Mouse (Mus musculus) adrenal gland, postnatal 4 days (tissue): ENCODE measurements at regions not wholly inside any gene's neighbourhood (a gene's known extent, or its start where the extent isn't known, plus 50 kb on each side); places are given as distances from the start of the nearest gene placed in this dataset.

ENCODE experiments used
- DNase-seq, 2 experiments: peaks; one replicate each; pipeline ENCODE4 v3.0.0; 2021 to 2022; ENCODE audit warnings: low spot score in 2 of 2, mixed read lengths in 2 of 2

DNA sequence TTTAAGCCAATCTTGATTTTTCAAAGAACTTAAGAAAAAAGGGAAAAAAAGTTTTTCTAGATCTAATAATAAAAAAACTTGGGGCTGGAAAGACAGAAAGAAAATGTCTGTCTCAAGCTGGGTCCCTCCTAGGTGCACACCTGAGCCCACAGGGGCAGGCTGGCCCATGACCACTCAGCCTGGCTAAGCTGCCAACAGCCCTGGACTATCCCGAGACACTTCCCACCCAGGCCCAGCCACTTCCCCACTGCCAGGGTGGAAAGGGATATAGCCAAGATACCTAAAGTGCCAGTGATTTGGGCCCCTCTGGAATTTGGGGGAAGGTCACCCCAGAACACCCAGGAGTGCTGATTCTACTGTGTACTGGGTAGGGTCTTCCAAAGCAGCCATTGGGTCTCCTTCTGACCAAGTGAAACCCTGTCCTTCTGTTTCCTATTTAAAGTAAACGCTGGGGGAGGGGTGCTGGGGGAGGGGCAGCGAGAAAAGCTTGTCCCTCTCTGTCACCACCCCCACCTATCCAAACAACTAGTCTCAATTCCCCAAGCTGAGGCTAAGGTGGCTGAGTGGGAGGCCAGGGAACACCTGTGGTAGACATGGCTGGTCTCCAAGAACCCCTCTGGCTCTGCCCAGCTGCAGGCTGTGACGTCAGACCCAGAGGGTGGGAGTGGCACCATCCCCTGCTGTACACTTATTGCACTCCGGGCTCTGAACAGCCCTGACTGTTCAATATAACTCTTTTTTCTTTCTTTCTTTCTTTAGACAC is 62.6 kb downstream of the Mcfd2 start:
- DNase-seq: no peak

DNA sequence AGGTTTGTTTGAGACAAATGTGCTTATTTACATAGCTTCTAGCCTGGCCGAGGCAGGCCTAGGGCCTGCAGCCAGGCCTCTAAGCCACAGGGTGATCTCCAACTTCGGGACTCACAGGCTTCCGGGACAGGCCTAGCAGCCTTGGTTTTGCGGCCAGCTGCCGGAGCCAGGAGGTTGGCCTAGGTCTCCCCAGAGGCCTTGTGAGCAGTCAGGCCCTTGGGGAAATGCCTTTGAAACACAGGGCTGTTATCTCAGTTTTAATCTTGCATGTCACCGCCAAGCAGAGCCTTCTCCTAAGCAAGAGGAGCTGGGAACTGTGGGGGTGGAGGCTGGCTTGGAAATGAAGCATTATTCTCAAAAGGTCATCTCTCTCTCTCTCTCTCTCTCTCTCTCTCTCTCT is 63.2 kb downstream of the Mcfd2 start:
- DNase-seq: peak; percentile 27 to 66

DNA sequence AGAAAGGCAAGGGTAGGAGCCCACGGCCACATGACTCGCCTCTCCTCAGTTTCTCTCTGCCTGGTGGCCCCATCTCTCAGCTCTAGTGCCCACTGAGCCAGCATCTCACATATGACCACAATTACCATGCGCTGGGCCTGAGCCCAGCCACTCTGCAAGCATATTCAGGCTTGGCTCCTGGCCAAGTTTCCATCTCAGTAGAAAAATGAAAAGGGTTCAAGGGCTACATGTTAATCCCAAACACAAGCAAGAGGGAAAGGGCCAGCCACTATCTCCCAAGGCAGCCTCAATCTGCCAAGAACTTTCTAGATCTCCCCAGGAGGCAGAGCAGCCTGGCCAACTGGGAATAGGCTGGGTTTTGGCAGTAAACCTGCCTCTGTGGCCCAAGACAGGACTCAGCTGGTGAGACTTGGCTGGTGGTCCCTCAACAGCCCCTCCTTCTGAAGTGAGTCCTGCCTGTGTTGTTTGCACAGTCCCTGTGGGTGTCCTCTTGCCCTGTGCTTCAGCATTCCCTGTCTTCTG is 65.0 kb downstream of the Mcfd2 start:
- DNase-seq: peak in 1 of 2 experiments; percentile 41

DNA sequence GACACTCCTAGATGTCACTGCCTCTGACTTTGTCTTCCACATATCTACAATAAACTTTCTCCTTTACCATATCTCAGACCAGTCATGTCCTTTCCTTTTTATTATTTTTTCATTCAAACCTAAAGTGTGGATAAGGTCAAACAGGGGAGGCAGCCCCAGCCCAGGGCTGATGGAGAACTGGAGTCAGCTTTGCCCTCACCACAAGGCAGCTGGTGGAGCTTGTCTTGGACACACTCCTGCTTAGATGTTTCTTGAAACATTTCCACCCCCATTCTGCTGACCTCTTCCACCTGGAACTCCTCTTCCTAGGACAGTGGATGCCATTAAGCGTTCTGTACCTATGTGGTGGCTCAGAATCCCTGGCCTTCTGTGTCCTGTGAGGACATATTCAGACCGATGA is 65.6 kb downstream of the Mcfd2 start:
- no peak for DNase-seq

DNA sequence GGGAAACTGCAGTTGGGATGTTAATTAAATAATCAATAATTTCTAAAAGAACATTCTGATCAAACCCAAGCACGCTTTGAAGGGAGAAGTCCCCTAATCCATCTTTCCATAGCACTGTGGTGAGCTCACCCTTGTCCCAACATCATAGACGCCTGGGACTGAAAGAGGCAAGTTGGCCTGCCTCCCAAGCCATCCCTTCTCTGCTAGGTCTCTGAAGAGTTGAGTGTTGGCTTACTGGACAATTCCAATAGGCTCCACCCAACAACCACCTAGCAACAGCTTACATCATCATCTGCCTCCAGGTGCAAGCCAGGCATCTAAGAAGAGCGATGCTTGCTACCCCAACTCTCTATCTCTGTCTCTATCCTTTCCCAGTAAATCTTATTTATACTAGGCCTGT is 66.6 kb downstream of the Mcfd2 start:
- DNase-seq: no peak

DNA sequence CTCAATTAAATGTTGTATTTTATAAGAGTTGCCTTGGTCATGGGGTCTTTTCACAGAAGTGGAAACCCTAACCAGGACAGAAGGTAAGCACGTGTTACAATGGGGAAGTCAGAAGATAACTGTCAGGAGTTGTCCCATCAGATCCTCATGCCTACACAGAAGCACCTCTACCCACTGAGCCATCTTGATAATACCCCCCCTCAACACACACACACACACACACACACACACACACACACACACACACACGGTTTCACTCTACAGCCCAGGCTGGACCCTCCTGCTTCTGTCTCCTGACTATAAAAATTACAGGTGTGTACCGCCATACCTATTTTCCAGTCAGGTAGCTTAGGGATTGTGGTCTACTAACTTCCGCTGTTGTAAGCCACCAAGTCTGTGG is 68.3 kb downstream of the Mcfd2 start:
- DNase-seq: no peak

DNA sequence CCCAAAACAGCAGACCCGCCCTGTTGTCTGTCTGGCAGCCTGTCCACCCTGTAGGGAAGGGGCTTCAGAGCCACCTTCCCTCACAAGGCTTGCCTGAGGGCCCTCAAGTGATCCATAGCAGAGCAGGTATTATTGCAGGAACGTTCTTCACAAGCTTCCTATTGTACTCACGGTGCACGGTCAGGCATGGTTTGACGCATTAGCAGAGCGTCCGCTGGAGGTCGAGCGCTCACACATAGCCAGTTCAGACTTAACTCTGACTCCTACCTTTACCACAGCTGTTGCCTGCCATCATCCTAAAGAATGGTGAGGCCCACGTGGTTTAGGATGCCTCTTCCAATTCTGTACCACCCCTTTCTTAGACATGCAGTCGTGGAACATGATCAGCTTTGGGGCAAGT is 71.1 kb downstream of the Mcfd2 start:
- no peak for DNase-seq

DNA sequence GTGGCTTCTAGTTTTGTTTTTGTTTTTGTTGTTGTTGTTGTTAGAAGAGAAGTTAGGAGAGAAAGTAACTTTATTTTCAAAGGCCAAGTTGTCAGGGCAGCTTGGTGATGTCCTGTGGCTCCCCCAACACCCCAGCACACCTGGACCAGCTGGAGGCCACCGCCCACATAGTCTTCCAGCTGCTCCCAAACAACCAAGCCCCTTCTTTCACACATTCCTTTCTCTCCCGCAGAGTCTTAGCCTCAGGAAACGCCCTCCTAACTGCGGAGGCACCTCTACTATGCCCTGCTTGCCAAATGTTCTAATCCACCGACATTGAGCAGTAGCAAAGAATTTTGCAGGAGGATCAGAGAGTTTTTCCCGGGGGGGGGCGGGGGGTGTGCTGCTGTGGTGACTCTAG is 72.3 kb downstream of the Mcfd2 start:
- no peak for DNase-seq

DNA sequence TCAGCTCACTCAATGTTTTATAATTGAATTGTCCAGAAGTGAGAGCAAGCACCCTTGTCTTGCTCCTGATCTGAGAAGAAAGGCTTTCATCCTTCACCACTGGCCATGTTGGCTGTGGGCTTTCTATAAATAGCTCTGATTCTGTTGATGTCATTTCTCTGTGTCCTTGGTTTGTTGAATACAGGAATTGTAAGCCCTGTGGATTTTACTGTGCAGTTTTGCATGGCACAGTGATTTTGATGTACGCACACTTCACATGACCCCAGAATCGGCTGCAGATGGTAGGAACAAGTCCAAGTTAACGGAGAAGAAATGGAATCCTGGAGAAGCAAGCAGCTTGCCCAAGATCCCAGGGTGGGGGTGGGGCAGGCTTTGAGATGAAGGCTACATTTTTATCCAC is 76.1 kb downstream of the Mcfd2 start:
- no peak for DNase-seq
